Mouse (Mus musculus) ES-Bruce4 (cell line): Measurements from ENCODE around the gene Rfc4.

ENCODE experiments used
- CTCF ChIP-seq: IDR thresholded peaks from one replicate; pipeline ENCODE4 v1.8.1; 2011; ENCODE audit warnings: low read depth, low read length
- EP300 ChIP-seq: IDR thresholded peaks from 2 replicates; pipeline ENCODE4 v1.6.1; 2011; ENCODE audit warnings: low read depth, low read length; ENCODE audit not compliant: insufficient read depth
- POLR2A ChIP-seq: IDR thresholded peaks from one replicate; pipeline ENCODE4 v1.8.1; 2011; ENCODE audit warnings: low read length; ENCODE audit not compliant: insufficient read depth

GRCm38 (mm10) chr16:23151423-23151822, 23.9 kb upstream of the Rfc4 start:
- TF ChIP-seq POLR2A (no peak), EP300 (no peak), CTCF (no peak)
